Mouse (Mus musculus) large intestine, adult 2 months (tissue): ENCODE data around the gene Lap3. TPM values are rescaled to one million over a fixed set of nuclear protein-coding genes. Genes with fewer than 3 reads are reported as not detected.

Source experiments
- DNase-seq: peaks from one replicate; pipeline ENCODE4 v3.0.0-alpha.2; 2012; ENCODE audit warnings: low read depth, low spot score
- WGBS: fragments of 180-500 bp; shearing (Covaris S2); methylation state at CpG from one replicate; pipeline ENCODE4 v1.1.7; 2018; 5-methylcytosine and 5-hydroxymethylcytosine counted together
- polyA plus RNA-seq: library from polyadenylated mRNA; depleted of rRNA; stranded (reverse); fragments of >200 nt; gene quantifications from 2 replicates; pipeline ENCODE4 v1.2.3, GENCODE M21; 2012; rRNA removed

Gene Lap3
- polyA plus RNA-seq, 1 experiment: 87.9 TPM

DNA sequence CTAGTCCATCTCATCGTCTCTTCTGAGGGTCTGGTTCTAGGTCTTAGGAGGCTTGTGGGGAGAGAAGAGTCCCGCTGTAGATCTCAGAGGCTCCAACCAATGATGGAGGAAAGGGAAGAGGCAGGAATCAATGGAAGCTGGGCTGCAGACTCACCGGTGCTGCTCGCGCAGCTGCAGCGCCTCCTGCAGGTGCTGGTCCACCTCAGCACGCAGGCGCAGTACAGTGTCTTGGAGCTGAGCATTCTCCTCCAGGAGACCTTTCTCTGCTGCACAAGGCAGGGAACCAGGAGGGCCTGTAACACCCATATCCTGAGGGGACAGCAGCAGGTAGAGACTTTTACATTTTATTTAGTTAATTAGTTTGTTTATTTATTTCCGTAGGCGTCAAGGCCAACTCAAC, 46.3 kb downstream of the Lap3 start:
- DNase-seq: no peak
- WGBS: 72% methylated on average over 10 of the region's 10 CpGs

GRCm38 (mm10) chr5:45543374-45543773, 50.2 kb downstream of the Lap3 start:
- DNase-seq: no peak
- WGBS: 71% methylated on average over 5 of the region's 5 CpGs

DNA sequence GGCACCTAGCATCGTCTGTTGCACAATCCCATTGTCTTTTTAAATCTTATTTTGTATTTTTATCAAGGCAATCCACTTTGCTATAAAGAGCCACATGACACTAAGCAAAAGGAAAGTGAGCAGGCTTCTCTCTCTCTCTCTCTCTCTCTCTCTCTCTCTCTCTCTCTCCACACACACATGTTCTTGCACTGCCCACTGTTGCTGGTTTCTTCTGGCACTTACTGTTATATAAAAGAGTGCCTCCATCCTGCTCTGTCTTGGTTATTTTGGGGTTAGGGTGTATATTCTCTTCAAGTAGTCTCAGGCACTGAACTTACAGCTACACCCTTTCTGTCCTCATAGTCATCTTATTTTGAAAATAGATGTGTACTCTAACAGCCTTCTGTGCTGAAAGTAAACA, 56.4 kb downstream of the Lap3 start:
- WGBS: 54% methylated on average over 1 of the region's 1 CpGs
- no peak for DNase-seq

Other genes starting within 250 kb of the Lap3 start
- gene Qdpr, start 43.1 kb upstream of the Lap3 start, polyA plus RNA-seq: 121 and 138 TPM in 2 replicates
- gene Clrn2, start 39.6 kb upstream of the Lap3 start, polyA plus RNA-seq: not detected in 2 replicates
- gene Med28, start 26.9 kb downstream of the Lap3 start, polyA plus RNA-seq: 108 and 119 TPM in 2 replicates
- 0.02 and 0.10 TPM in 2 replicates for gene Fam184b, start 146.2 kb downstream of the Lap3 start, polyA plus RNA-seq
- gene Ncapg, start 176.5 kb downstream of the Lap3 start, polyA plus RNA-seq: 1.7 and 2.5 TPM in 2 replicates